Mouse (Mus musculus): ENCODE results near the gene Otor. TPM values are rescaled to one million over a fixed set of nuclear protein-coding genes. Genes with fewer than 3 reads are reported as not detected.

The Otor gene
- polyA plus RNA-seq, 1 experiment from 2014 or later = 3.3 TPM

- H3K9me3 ChIP-seq = no peaks in the 10 kb centered on the region
- no peak overlapping the region for H3K9ac ChIP-seq (replicated peaks)
- H3K36me3 ChIP-seq = peaks cover 49% of the 10 kb centered on the region
- peaks cover 6% of the 10 kb centered on the region for H3K4me1 ChIP-seq
- no peak overlapping the region for H3K27ac ChIP-seq (replicated peaks)
- H3K27me3 ChIP-seq = no peaks in the 10 kb centered on the region
- H3K4me2 ChIP-seq (replicated peaks) = no peak overlapping the region
- 98% methylated on average over 3 of the region's 3 CpGs for WGBS
- no peak for ATAC-seq (ENCODE audit: low FRiP score, low read depth)
- no peak overlapping the region for H3K4me3 ChIP-seq
Measured at GRCm38 (mm10) chr2:143065914-143066313, 12.4 kb upstream of the Otor start.

GRCm38 (mm10) chr2:143081693-143082092 lies 3.4 kb downstream of the Otor start:
- Histone ChIP-seq H3K4me1 (peaks cover 4% of the 10 kb centered on the region; the same call in 1 of the 2 replicates), H3K27me3 (no peaks in the 10 kb centered on the region), H3K36me3 (no peaks in the 10 kb centered on the region), H3K27ac (replicated peaks) (no peak overlapping the region), H3K9me3 (no peaks in the 10 kb centered on the region), H3K9ac (replicated peaks) (no peak overlapping the region), H3K4me2 (replicated peaks) (no peak overlapping the region), H3K4me3 (no peak overlapping the region)
- 83% methylated on average over 3 of the region's 3 CpGs for WGBS
- ATAC-seq (ENCODE audit: low FRiP score, low read depth) = no peak

GRCm38 (mm10) chr2:143084852-143085397 lies 6.7 kb downstream of the Otor start:
- 71% methylated on average over 2 of the region's 2 CpGs for whole genome bisulfite sequencing
- Histone ChIP-seq H3K36me3 (no peaks in the 10 kb centered on the region), H3K4me2 (replicated peaks) (no peak overlapping the region), H3K4me3 (no peak overlapping the region), H3K9ac (replicated peaks) (no peak overlapping the region), H3K9me3 (no peaks in the 10 kb centered on the region), H3K4me1 (no peaks in the 10 kb centered on the region), H3K27ac (replicated peaks) (no peak overlapping the region), H3K27me3 (no peaks in the 10 kb centered on the region)
- no peak for ATAC-seq (ENCODE audit: low FRiP score, low read depth)

- H3K36me3 ChIP-seq = no peaks in the 10 kb centered on the region
- H3K27me3 ChIP-seq = no peaks in the 10 kb centered on the region; the same call in 1 of the 2 replicates
- no peak overlapping the region for H3K27ac ChIP-seq (replicated peaks)
- no peaks in the 10 kb centered on the region for H3K9me3 ChIP-seq
- no peak overlapping the region for H3K4me2 ChIP-seq (replicated peaks)
- H3K4me1 ChIP-seq = no peaks in the 10 kb centered on the region
- no peak overlapping the region for H3K9ac ChIP-seq (replicated peaks)
- 89% methylated on average over 8 of the region's 8 CpGs for WGBS
- no peak overlapping the region for H3K4me3 ChIP-seq
- no peak for ATAC-seq (ENCODE audit: low FRiP score, low read depth)
Measured at GRCm38 (mm10) chr2:143089866-143090265, 11.6 kb downstream of the Otor start.

- Histone ChIP-seq H3K27me3 (no peaks in the 10 kb centered on the region; the same call in 1 of the 2 replicates), H3K4me1 (no peaks in the 10 kb centered on the region), H3K4me3 (no peak overlapping the region), H3K36me3 (no peaks in the 10 kb centered on the region), H3K9me3 (no peaks in the 10 kb centered on the region), H3K9ac (replicated peaks) (no peak overlapping the region), H3K27ac (replicated peaks) (no peak overlapping the region), H3K4me2 (replicated peaks) (no peak overlapping the region)
- 31% methylated on average over 6 of the region's 6 CpGs for WGBS
- ATAC-seq (ENCODE audit: low FRiP score, low read depth) = peak; percentile 86
Measured at GRCm38 (mm10) chr2:143093726-143094125, 15.5 kb downstream of the Otor start.

GRCm38 (mm10) chr2:143094761-143095160 lies 16.5 kb downstream of the Otor start:
- WGBS = 75% methylated on average over 6 of the region's 6 CpGs
- Histone ChIP-seq H3K4me2 (replicated peaks) (no peak overlapping the region), H3K36me3 (no peaks in the 10 kb centered on the region), H3K9me3 (no peaks in the 10 kb centered on the region), H3K27ac (replicated peaks) (no peak overlapping the region), H3K27me3 (no peaks in the 10 kb centered on the region; the same call in 1 of the 2 replicates), H3K4me3 (no peak overlapping the region), H3K9ac (replicated peaks) (no peak overlapping the region), H3K4me1 (no peaks in the 10 kb centered on the region)
- no peak for ATAC-seq (ENCODE audit: low FRiP score, low read depth)

- Histone ChIP-seq H3K4me1 (no peaks in the 10 kb centered on the region), H3K27ac (replicated peaks) (no peak overlapping the region), H3K36me3 (no peaks in the 10 kb centered on the region), H3K4me3 (no peak overlapping the region), H3K27me3 (no peaks in the 10 kb centered on the region; the same call in 1 of the 2 replicates), H3K9ac (replicated peaks) (no peak overlapping the region), H3K9me3 (no peaks in the 10 kb centered on the region), H3K4me2 (replicated peaks) (no peak overlapping the region)
- 79% methylated on average over 1 of the region's 1 CpGs for WGBS
- ATAC-seq (ENCODE audit: low FRiP score, low read depth) = no peak
Measured at GRCm38 (mm10) chr2:143097170-143097569, 18.9 kb downstream of the Otor start.

GRCm38 (mm10) chr2:143113859-143114258 lies 35.6 kb downstream of the Otor start:
- no peaks in the 10 kb centered on the region for H3K27me3 ChIP-seq
- H3K4me1 ChIP-seq = no peaks in the 10 kb centered on the region
- H3K9ac ChIP-seq (replicated peaks) = no peak overlapping the region
- no peak overlapping the region for H3K4me3 ChIP-seq
- H3K36me3 ChIP-seq = no peaks in the 10 kb centered on the region
- 86% methylated on average over 1 of the region's 1 CpGs for WGBS
- H3K27ac ChIP-seq (replicated peaks) = no peak overlapping the region
- H3K4me2 ChIP-seq (replicated peaks) = no peak overlapping the region
- H3K9me3 ChIP-seq = no peaks in the 10 kb centered on the region
- ATAC-seq (ENCODE audit: low FRiP score, low read depth) = peak; percentile 50; the same call in 1 of the 2 replicates

GRCm38 (mm10) chr2:143114716-143115115 lies 36.4 kb downstream of the Otor start:
- Histone ChIP-seq H3K36me3 (no peaks in the 10 kb centered on the region), H3K9ac (replicated peaks) (no peak overlapping the region), H3K27me3 (no peaks in the 10 kb centered on the region), H3K9me3 (no peaks in the 10 kb centered on the region), H3K4me2 (replicated peaks) (no peak overlapping the region), H3K4me3 (no peak overlapping the region), H3K27ac (replicated peaks) (no peak overlapping the region), H3K4me1 (no peaks in the 10 kb centered on the region)
- ATAC-seq (ENCODE audit: low FRiP score, low read depth) = no peak
- WGBS = 74% methylated on average over 4 of the region's 4 CpGs

- Histone ChIP-seq H3K9ac (replicated peaks) (no peak overlapping the region), H3K4me3 (no peak overlapping the region), H3K4me1 (no peaks in the 10 kb centered on the region), H3K36me3 (no peaks in the 10 kb centered on the region), H3K4me2 (replicated peaks) (no peak overlapping the region), H3K9me3 (no peaks in the 10 kb centered on the region), H3K27me3 (no peaks in the 10 kb centered on the region), H3K27ac (replicated peaks) (no peak overlapping the region)
- ATAC-seq (ENCODE audit: low FRiP score, low read depth) = no peak
- 65% methylated on average over 3 of the region's 3 CpGs for WGBS
Measured at GRCm38 (mm10) chr2:143117453-143117852, 39.2 kb downstream of the Otor start.

- no peak overlapping the region for H3K27ac ChIP-seq (replicated peaks)
- H3K36me3 ChIP-seq = no peaks in the 10 kb centered on the region
- no peak overlapping the region for H3K4me2 ChIP-seq (replicated peaks)
- no peak overlapping the region for H3K4me3 ChIP-seq
- no peaks in the 10 kb centered on the region for H3K27me3 ChIP-seq
- no peaks in the 10 kb centered on the region for H3K4me1 ChIP-seq
- 83% methylated on average over 7 of the region's 7 CpGs for WGBS
- H3K9me3 ChIP-seq = no peaks in the 10 kb centered on the region
- H3K9ac ChIP-seq (replicated peaks) = no peak overlapping the region
- ATAC-seq (ENCODE audit: low FRiP score, low read depth) = no peak
Measured at GRCm38 (mm10) chr2:143118221-143118620, 39.9 kb downstream of the Otor start.

- Histone ChIP-seq H3K27me3 (no peaks in the 10 kb centered on the region), H3K4me1 (no peaks in the 10 kb centered on the region), H3K4me3 (no peak overlapping the region), H3K4me2 (replicated peaks) (no peak overlapping the region), H3K9me3 (no peaks in the 10 kb centered on the region), H3K27ac (replicated peaks) (no peak overlapping the region), H3K9ac (replicated peaks) (no peak overlapping the region), H3K36me3 (no peaks in the 10 kb centered on the region)
- 80% methylated on average over 5 of the region's 5 CpGs for WGBS
- no peak for ATAC-seq (ENCODE audit: low FRiP score, low read depth)
Measured at GRCm38 (mm10) chr2:143131098-143131646, 52.9 kb downstream of the Otor start.
